Comparison of ENCODE assay signal across 9 mouse cellular contexts in genomic region chr5:112470144-112470543, GRCm38 (mm10). TPM values are rescaled to one million over a fixed set of nuclear protein-coding genes. Genes with fewer than 3 reads are reported as not detected.
DNase-seq lines count a peak whose midpoint lies in the region; ATAC-seq and TF ChIP-seq lines count a peak whose summit lies in the region.
"Had no signal": no experiment of that assay in that cellular context is flagged by ENCODE, and none has a peak within 500 bp of the region (broad histone marks: within the 10 kb centered on the region; RNA-seq: fewer than 3 reads in every experiment).

No protein-coding gene starts in this region.

- H3K9ac ChIP-seq in kidney, embryonic 16.5 days (replicated peaks; ENCODE audit: low read length), result no peak overlapping the region

- H3K36me3 ChIP-seq in kidney, embryonic 16.5 days (ENCODE audit: insufficient read depth, low read length), result no peaks in the 10 kb centered on the region
- no peaks in the 10 kb centered on the region for H3K36me3 ChIP-seq in E14TG2a.4 (ENCODE audit: insufficient read depth, low read length)

- H3K4me1 ChIP-seq in kidney, embryonic 16.5 days (ENCODE audit: insufficient read depth, low read length), result no peaks in the 10 kb centered on the region; the same call in 1 of the 2 replicates
- peaks cover 22% of the 10 kb centered on the region for H3K4me1 ChIP-seq in E14TG2a.4 (replicated peaks; ENCODE audit: low read depth, low read length)

- H3K27ac ChIP-seq in kidney, embryonic 16.5 days (ENCODE audit: low read length), result no peak overlapping the region

- no peak for ATAC-seq in kidney, embryonic 16.5 days (ENCODE audit: low FRiP score, low TSS enrichment)
- no peak for ATAC-seq in monocyte, adult 5-6 weeks (replicated peaks; ENCODE audit: insufficient number of reproducible peaks, low FRiP score, low TSS enrichment, poor library complexity, severe bottlenecking)

- no peak overlapping the region for H3K4me3 ChIP-seq in kidney, embryonic 16.5 days (ENCODE audit: low read length)
- no peak overlapping the region for H3K4me3 ChIP-seq in E14TG2a.4 (replicated peaks; ENCODE audit: low read length)
- H3K4me3 ChIP-seq: erythroblast, embryonic 14.5 days had no signal

- H3K9me3 ChIP-seq in kidney, embryonic 16.5 days (ENCODE audit: low read length), result no peaks in the 10 kb centered on the region
- no peaks in the 10 kb centered on the region for H3K9me3 ChIP-seq in E14TG2a.4 (ENCODE audit: low read length)

- peak; percentile 45 for DNase-seq in kidney, adult 9 months
- DNase-seq in ZHBTc4 (ENCODE audit: low read depth, low spot score), result peak; percentile 83
- peak; percentile 65 for DNase-seq in embryo, embryonic 10.5 days (ENCODE audit: low spot score)
- peak; percentile 20 to 29 for DNase-seq in lung, adult 18-20 months

- H3K27me3 ChIP-seq in kidney, embryonic 16.5 days (ENCODE audit: insufficient read depth, low read length), result no peaks in the 10 kb centered on the region
- H3K27me3 ChIP-seq in E14TG2a.4 (ENCODE audit: insufficient read depth, low read length), result peaks cover 5% of the 10 kb centered on the region; the same call in 1 of the 2 replicates

- TF ChIP-seq CTCF in E14TG2a.4 (conservative IDR thresholded peaks at IDR 0.05; ENCODE audit: low read length), result peak; percentile 40

- 73% methylated on average over 6 of the region's 6 CpGs for whole genome bisulfite sequencing in kidney, embryonic 16.5 days

- H3K4me2 ChIP-seq in kidney, embryonic 16.5 days (replicated peaks; ENCODE audit: low read depth, low read length), result no peak overlapping the region

RNA-seq across cellular contexts. Expression of gene Gm6588, which starts 20.9 kb away (rescaled TPM):
- not detected in 2 replicates for polyA plus RNA-seq in kidney, embryonic 16.5 days (2015; fragmentation: Nextera tagmentation; extraction: Ambion mirVana)
- total RNA-seq in monocyte, adult 5-6 weeks (2017), result not detected in 3 replicates
- polyA plus RNA-seq: erythroblast, embryonic 14.5 days; limb, embryonic 11.5 days had no signal

Comparison
In these comparisons a context has a peak if more than half of its experiments do, and no peak if none do; other contexts are left out.
1. DNase-seq: peak in every context shown above with its lines; median percentile 83 in ZHBTc4; 65 in embryo, embryonic 10.5 days; 45 in kidney, adult 9 months; 24 in lung, adult 18-20 months.